Mouse (Mus musculus): Measurements from ENCODE around the gene Accs.

Accs gene

DNA sequence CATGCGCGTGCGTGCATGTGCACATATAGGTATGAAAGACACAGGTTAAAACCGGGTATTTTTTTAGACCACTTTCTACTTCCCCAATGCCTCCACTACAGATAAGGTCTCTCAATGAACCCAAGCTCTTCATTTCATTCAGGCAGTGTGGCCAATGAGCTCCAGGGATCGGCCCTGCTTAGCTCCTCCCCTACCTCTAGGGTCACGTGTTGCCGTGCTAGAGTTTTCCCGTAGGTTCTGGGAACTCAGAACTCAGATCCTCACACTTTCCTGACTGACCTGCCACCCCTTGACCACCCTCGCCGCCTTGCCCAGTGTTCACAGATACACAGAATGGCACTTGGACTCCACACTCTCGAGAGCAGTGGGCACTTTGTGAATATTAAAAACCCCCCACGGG is 9.1 kb upstream of the Accs start:
- DNase-seq (ENCODE audit: low spot score in 2 of 2): no peak

DNA sequence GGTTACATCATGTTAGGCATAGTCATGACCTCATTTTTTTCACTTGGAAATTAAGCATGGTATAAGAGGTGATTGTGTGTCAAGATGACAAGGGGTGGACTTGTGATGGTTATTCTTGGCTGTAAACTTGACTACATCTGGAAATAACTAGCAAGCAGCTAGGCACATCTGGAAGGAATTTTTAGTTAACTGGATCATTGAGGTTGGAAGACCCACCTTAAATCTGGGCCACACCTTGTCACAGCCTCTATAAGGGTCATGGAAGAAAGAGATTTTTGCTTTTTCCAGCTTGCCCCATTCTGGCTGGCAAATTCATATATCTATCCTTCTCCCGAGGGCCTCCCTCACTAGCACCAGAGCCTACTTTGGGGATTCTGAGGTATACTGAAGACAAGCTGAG is 1.6 kb upstream of the Accs start:
- no peak for DNase-seq (ENCODE audit: low spot score in 2 of 2)

DNA sequence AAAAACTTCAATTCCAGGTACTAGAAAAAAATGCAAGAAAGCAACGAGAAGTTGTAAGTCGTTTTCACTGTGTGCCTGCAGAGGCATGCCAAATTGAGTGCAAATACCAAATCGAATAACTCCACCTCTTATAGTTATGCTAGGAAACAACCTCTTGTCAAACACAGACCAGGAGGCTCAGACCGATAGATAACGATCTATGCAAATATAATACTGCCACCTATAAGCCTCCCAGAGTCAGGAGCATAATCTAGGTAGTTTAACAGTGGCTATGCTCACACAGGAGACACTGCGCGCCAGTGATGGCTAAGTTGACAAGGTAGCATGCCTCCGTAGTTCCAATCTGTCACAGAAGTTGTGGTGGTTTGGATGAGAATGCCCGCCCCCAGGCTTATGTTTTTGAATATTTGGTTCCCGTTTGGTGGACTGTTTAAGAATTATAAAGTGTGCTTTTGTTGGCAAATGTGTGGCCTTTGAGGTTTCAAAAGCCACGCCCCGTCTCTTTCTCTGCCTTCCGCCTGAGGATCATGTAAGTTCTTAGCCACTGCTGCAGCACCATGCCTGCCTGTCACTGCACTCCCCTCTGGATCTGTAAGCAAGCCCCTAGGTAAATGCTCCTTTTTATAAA is 688 bp upstream of the Accs start:
- no peak for DNase-seq (ENCODE audit: low spot score in 2 of 2)

GRCm38 (mm10) chr2:93841349-93841748 is 8.4 kb downstream of the Accs start:
- DNase-seq (ENCODE audit: low spot score in 2 of 2): no peak

DNA sequence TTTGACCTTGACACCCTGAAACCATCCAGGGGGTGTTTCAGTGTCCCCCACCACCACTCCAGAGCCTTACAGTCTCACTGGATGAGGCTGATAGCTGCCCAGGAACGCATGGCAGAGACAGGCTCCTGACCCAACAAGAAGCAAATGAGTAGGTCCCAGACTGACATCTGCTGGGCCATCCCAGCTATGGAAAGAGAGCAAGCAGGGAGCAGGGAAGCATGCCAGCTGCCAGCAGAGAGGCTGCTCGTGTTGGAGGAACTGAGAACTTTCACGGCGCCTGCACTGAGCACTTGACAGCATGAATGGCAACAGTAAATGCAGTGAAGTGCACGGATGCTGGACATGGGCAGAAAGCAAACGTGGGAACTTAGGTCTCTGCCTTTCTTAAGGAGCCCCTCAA is 9.6 kb downstream of the Accs start:
- DNase-seq (ENCODE audit: low spot score in 2 of 2): no peak

GRCm38 (mm10) chr2:93838931-93839330 is 10.8 kb downstream of the Accs start:
- DNase-seq (ENCODE audit: low spot score in 2 of 2): no peak

- no peak for DNase-seq (ENCODE audit: low spot score in 2 of 2)
These were observed 13.4 kb downstream of the Accs start for GRCm38 (mm10) chr2:93836232-93836785.

DNA sequence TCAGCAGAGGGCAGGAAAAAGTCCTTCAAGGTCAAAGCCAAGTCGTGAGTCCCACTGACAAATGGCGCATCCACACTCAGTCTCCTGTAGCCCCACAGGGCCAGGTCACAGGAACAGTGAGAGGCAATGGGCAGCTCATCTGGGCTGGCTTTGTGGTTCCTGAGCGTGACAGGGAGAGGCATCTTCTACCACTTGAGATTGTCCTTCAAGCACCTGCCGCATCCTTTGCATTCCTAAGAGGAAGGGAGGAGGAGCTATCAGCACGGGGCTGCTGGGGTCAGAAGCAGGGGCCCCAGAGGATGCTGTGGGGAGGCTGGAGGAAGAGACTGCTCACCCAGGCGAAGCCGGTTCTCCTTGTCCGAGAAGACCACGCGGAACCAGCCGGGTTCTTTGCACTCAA is 14.1 kb downstream of the Accs start:
- no peak for DNase-seq (ENCODE audit: low spot score in 2 of 2)

DNA sequence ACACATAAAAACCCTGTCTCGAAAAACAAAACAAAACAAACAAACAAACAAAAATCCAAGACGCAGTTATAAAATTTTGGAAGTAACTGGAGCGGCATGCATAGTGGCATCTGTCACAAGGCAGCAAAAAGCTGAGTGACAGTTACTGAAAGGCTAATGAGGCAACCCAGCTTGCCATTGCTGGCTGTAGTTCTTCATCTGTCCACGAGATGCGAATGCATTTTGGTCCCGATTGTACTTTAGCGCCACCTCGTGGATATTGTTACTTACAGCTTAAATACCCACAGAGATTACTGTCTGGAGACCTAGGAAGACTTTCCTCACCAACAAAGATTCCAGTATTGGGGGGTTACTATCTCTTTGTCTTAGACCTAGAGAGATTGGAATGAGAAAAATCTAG is 26.2 kb downstream of the Accs start:
- peak; percentile 56 to 71 for DNase-seq (ENCODE audit: low spot score in 2 of 2)

DNA sequence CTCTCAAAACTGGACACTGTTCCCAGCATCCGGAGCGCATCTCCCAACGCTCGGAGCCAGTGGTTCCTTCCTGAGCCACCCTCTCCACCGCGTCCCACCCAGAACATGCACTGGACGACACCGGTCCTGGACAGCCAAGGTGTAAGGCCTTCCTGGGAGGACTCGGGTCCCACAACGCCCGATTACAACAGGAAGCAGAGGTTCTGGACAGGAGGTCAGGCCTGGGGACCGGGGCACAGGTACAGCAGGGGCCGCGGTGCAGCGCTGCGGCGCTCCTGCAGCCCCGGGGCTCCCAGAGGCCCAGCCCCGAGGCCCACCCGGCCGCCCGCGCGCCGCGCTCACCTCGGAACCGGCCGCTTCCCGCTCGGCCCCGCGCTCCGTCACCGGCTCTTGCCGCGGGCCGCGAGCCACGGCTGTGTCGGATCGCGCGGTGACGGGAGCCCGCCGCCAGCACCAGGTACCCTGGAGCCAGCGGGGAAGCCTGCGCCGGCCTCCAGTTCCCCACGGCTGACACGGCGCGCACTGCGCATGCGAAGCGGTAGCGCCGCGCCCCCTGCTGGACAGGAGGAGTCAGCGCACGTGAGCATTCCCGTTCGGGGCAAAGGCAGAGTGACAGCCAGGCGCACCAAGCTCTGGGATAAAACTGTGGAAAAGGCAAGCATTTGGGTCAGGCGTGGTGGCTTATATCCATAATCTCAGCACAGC is 27.5 kb downstream of the Accs start, which contains the start of gene Ext2:
Gene Ext2, minus strand, starts transcription at position 524 of the 705 bp plus-strand sequence.
- DNase-seq (ENCODE audit: low spot score in 2 of 2): peak; percentile 88 to 92

- no peak for DNase-seq (ENCODE audit: low spot score in 2 of 2)
These were observed 32.0 kb downstream of the Accs start for GRCm38 (mm10) chr2:93817791-93818190.

DNA sequence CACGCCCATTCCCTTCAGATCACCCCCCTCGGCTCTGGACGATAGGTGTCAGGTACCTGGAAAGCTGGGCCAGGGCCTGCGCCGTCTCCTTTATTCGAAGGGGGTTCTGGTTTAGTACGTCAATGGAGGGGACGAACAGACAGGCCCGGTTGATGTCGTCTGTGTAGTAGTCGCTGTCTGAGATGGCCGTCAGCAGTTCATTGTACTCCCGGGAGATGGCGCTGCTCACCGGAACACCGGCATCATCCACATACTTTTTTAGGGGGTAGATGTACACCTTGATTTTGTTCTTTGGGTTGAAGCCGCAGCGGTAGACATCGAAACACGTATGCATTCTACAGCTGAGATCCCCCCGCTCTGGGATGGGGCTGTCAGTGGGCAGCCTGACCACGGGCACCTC is 36.4 kb downstream of the Accs start:
- no peak for DNase-seq (ENCODE audit: low spot score in 2 of 2)

- peak; percentile 55 to 63 for DNase-seq (ENCODE audit: low spot score in 2 of 2)
These were observed 37.9 kb downstream of the Accs start for GRCm38 (mm10) chr2:93811812-93812211.

GRCm38 (mm10) chr2:93809931-93810330 is 39.8 kb downstream of the Accs start:
- peak; percentile 46 to 63 for DNase-seq (ENCODE audit: low spot score in 2 of 2)

- no peak for DNase-seq (ENCODE audit: low spot score in 2 of 2)
These were observed 41.7 kb downstream of the Accs start for GRCm38 (mm10) chr2:93808071-93808470.

- DNase-seq (ENCODE audit: low spot score in 2 of 2): no peak
These were observed 42.3 kb downstream of the Accs start for GRCm38 (mm10) chr2:93807440-93807839.

DNA sequence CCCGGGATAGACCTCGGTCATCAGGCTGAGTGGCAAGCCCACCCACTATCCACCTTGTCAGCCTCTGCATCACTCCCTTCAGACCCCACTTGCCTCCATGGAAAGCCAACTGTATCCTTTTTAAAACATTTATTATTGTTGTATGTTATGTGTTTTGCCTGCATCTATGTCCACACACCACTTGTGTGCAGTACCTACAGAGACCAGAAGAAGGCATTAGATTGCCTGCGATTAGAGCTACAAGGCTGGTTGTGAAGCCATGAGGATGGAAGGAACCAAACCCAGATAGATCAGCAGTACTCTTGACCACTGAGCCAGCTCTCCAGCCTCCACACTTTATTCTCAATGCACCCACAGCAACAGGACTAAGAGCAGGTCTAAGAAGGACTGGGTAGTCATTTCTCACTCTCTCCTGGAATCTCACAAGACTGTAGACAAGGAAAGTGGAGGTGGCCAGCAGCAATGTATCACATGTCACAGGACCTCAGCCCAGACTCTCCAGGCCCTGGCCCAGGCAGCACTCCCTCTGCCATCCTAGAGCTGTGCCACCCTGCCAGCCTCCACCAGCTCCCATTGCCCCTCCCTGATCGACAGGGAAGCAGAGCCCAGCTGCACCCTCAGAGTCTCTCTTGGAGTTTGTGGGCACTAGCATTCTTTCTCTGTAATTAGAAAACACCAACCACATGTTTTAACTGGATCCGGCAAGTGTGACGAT is 43.1 kb downstream of the Accs start:
- DNase-seq (ENCODE audit: low spot score in 2 of 2): no peak

- DNase-seq (ENCODE audit: low spot score in 2 of 2): no peak
These were observed 44.2 kb downstream of the Accs start for GRCm38 (mm10) chr2:93805523-93805922.

DNA sequence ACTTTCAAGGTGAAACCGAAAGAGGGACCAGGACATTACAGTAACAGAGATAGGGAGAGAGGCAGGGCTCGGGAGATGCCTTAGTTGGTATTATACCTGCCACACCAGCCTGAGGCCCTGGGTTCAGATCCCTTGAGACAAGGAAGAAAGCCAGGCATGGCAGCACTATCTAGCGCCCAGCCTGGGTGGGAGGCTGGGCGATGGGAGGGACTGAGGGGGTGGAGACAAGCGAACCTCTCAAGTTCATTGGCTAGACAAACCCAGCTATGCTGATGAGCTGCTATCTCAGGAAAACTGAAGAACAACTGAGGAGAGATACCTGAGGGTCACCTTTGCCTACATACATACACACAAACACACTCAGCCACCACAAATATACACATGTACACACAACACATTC is 44.7 kb downstream of the Accs start:
- no peak for DNase-seq (ENCODE audit: low spot score in 2 of 2)

DNA sequence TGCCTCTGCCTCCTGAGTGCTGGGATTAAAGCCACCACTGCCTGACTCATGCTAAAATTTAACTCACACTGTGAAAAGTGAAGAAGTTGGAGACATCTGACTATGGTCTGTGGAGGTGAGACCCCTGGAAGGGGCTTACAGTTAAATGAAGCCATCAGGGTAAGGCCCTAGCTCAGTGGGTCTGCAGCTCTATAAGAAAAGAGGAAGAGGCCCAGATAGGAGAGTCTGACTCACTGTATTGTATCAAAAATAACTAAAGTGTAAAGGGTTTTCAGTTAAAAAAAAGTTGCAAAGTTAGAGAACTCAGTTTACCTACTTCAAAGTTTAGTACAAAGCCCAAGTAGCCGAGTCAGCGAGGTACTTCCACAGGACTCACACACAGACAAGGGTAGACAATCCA is 46.8 kb downstream of the Accs start:
- DNase-seq (ENCODE audit: low spot score in 2 of 2): no peak

DNA sequence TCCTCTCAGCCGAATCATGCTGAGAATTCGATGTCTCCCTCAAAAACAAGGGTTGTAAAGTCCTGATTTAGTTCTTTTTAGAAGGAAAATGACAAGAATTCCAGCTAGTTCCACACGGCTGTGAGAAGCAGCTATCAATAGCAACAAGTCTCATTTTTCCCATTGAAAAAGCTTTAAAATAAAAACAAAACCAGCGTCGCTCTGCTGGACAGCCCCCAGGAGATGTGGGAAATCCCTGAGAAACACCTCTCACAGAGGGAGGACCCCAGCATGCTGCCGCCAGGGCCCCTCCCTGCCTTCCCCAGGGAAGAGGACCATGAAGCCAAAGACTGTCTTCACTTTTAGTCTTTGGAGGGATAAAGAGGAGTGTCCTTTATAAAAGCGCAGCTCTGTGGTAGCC is 48.6 kb downstream of the Accs start:
- DNase-seq (ENCODE audit: low spot score in 2 of 2): no peak

DNA sequence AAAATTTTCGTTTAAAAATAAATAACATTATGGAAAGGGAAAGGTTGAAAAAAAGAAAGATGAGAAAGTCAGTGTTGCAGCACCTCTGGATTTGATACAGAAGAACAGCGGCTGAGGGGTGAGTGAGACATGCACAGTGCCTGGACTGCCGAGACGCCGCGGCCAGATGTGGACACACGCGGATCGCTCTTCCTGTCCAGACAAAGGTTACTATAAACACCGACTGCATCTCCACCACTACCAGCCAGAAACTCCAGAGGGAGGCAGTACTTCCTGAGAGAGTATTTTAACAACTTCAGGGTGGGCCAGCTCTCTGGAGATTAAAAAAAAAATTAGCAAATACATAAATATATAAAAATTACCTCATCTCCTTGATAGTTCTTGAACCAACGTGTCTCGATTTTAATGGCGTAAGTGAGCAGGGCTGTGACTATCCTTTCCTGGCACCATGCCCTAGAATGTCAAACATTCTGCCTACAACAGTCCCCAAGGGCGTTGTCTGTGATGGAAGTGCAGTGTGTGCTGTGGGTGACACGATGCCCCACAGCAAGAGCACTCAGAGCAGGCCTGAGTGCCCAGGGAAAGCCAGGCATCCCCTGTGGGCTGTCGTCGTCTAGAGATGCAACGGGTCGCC is 52.5 kb downstream of the Accs start:
- DNase-seq (ENCODE audit: low spot score in 2 of 2): no peak

All from right cerebral cortex, adult 2 months (tissue).